Mouse (Mus musculus): Measurements from ENCODE around the gene Gm17660. TPM values are rescaled to one million over a fixed set of nuclear protein-coding genes. Genes with fewer than 3 reads are reported as not detected.

Gm17660 gene
- total RNA-seq (2014; rRNA removed) (not detected in 2 replicates), polyA plus RNA-seq (2015; fragmentation: Nextera tagmentation; extraction: Ambion mirVana) (0.52 and 1.1 TPM in 2 replicates)

- Histone ChIP-seq H3K9ac (no peak within 1 kb of the TSS; the same call in 1 of the 2 replicates), H3K4me1 (ENCODE audit: insufficient read depth) (no peaks in the 10 kb centered on the region), H3K9me3 (ENCODE audit: low read length) (no peaks in the 10 kb centered on the region), H3K36me3 (ENCODE audit: insufficient read depth) (peaks cover 5% of the 10 kb centered on the region; the same call in 1 of the 2 replicates), H3K4me3 (ENCODE audit: low read depth, low read length) (no peak within 1 kb of the TSS), H3K27me3 (ENCODE audit: insufficient read depth, low read length) (no peaks in the 10 kb centered on the region), H3K4me2 (ENCODE audit: low read depth) (no peak within 1 kb of the TSS), H3K27ac (ENCODE audit: low read depth, low read length) (no peak within 1 kb of the TSS)
- WGBS = 94% methylated on average over 7 of the region's 7 CpGs
- DNase-seq (no peak), ATAC-seq (no peak)
- TF ChIP-seq CTCF (IDR thresholded peaks at IDR 0.05; ENCODE audit: low read depth) = no peak
Observed at GRCm38 (mm10) chr5:104077508-104077907, at the start of gene Gm17660. Gene Gm17660, minus strand, starts transcription at chr5:104077608.

- WGBS = 80% methylated on average over 12 of the region's 12 CpGs
- Histone ChIP-seq H3K9me3 (ENCODE audit: low read length) (no peaks in the 10 kb centered on the region), H3K36me3 (ENCODE audit: insufficient read depth) (no peaks in the 10 kb centered on the region), H3K4me3 (ENCODE audit: low read depth, low read length) (no peak overlapping the region), H3K27me3 (ENCODE audit: insufficient read depth, low read length) (no peaks in the 10 kb centered on the region), H3K4me1 (ENCODE audit: insufficient read depth) (no peaks in the 10 kb centered on the region), H3K9ac (no peak overlapping the region), H3K4me2 (ENCODE audit: low read depth) (no peak overlapping the region), H3K27ac (ENCODE audit: low read depth, low read length) (no peak overlapping the region)
- peak; percentile 53 for DNase-seq
- no peak for TF ChIP-seq CTCF (IDR thresholded peaks at IDR 0.05; ENCODE audit: low read depth)
- ATAC-seq = peak; percentile 47
Observed at GRCm38 (mm10) chr5:104126561-104127320, 49.3 kb upstream of the Gm17660 start.

DNA sequence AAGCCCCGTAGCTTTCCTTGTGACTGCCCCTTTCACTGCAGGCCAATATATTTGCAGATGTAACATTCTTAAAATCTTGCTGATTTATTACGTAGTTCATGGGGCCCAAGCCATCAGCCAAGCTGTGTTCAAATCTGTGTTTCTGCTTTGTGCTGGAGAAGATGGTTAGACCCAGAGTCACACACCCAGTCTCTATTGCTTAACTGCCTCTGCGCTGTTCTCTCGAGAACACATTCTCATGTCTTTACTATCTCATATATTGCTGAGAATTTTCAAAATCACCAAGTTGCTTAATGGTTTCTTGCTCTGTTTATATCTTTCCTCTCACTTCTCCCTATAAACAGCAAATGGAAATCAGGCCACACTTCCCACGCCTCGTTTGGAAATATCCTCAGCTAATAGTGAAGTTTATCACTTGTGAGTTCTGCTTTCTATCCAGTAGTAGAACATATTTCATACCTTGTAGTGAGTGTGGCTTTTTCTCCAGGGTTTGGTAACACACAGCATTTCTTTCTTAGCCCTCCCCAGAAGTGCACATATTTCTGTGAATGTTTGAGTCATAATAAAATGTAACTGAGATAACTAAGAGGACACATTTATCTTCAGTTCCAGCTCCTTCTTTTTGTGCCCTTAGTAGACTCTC lies 46.7 kb upstream of the Gm17660 start:
- H3K9ac ChIP-seq = no peak overlapping the region
- no peaks in the 10 kb centered on the region for H3K27me3 ChIP-seq (ENCODE audit: insufficient read depth, low read length)
- H3K4me1 ChIP-seq (ENCODE audit: insufficient read depth) = no peaks in the 10 kb centered on the region
- no peaks in the 10 kb centered on the region for H3K9me3 ChIP-seq (ENCODE audit: low read length)
- DNase-seq (no peak), ATAC-seq (no peak)
- TF ChIP-seq CTCF (IDR thresholded peaks at IDR 0.05; ENCODE audit: low read depth) = no peak
- WGBS = 87% methylated on average over 6 of the region's 6 CpGs
- no peak overlapping the region for H3K4me3 ChIP-seq (ENCODE audit: low read depth, low read length)
- H3K27ac ChIP-seq (ENCODE audit: low read depth, low read length) = no peak overlapping the region
- H3K4me2 ChIP-seq (ENCODE audit: low read depth) = no peak overlapping the region
- H3K36me3 ChIP-seq (ENCODE audit: insufficient read depth) = no peaks in the 10 kb centered on the region

- no peak overlapping the region for H3K4me2 ChIP-seq (ENCODE audit: low read depth)
- H3K4me1 ChIP-seq (ENCODE audit: insufficient read depth) = peaks cover 15% of the 10 kb centered on the region
- no peak overlapping the region; the same call in 1 of the 2 replicates for H3K27ac ChIP-seq (ENCODE audit: low read depth, low read length)
- H3K9me3 ChIP-seq (ENCODE audit: low read length) = no peaks in the 10 kb centered on the region
- ATAC-seq (no peak), DNase-seq (peak; percentile 45)
- no peak overlapping the region for H3K9ac ChIP-seq
- WGBS = 66% methylated on average over 4 of the region's 4 CpGs
- no peaks in the 10 kb centered on the region for H3K27me3 ChIP-seq (ENCODE audit: insufficient read depth, low read length)
- no peaks in the 10 kb centered on the region for H3K36me3 ChIP-seq (ENCODE audit: insufficient read depth)
- no peak overlapping the region for H3K4me3 ChIP-seq (ENCODE audit: low read depth, low read length)
- no peak for TF ChIP-seq CTCF (IDR thresholded peaks at IDR 0.05; ENCODE audit: low read depth)
Observed at GRCm38 (mm10) chr5:104115890-104116289, 38.5 kb upstream of the Gm17660 start.

DNA sequence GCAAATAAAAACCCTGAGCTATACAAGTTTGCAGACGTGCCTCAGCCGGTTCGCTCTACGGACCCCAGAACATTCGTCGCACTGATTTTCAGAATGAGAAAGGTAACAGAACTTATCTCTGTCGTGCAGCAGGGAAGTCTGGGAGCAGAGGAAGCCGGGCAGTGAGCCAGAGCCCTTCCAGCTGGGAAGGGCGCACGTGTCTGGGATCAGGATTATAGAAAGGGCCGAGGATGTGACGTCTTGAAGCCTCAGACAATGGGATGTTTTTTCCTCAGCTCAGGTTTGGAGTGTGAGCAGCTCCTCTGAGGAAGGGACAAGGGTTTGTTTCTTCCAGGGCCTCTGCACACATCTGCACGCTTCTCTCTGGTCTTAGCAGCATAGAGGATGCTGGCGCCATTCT lies 37.7 kb upstream of the Gm17660 start:
- no peaks in the 10 kb centered on the region for H3K36me3 ChIP-seq (ENCODE audit: insufficient read depth)
- no peak overlapping the region for H3K4me3 ChIP-seq (ENCODE audit: low read depth, low read length)
- no peak for TF ChIP-seq CTCF (IDR thresholded peaks at IDR 0.05; ENCODE audit: low read depth)
- no peak overlapping the region for H3K9ac ChIP-seq
- peak overlapping the region; percentile 50; the same call in 1 of the 2 replicates for H3K27ac ChIP-seq (ENCODE audit: low read depth, low read length)
- H3K9me3 ChIP-seq (ENCODE audit: low read length) = no peaks in the 10 kb centered on the region
- H3K4me2 ChIP-seq (ENCODE audit: low read depth) = no peak overlapping the region
- no peak for ATAC-seq
- WGBS = 45% methylated on average over 14 of the region's 14 CpGs
- peaks cover 23% of the 10 kb centered on the region for H3K4me1 ChIP-seq (ENCODE audit: insufficient read depth)
- H3K27me3 ChIP-seq (ENCODE audit: insufficient read depth, low read length) = no peaks in the 10 kb centered on the region
- DNase-seq = peak; percentile 59

GRCm38 (mm10) chr5:104113491-104114172 lies 36.2 kb upstream of the Gm17660 start, which contains the start of gene Sparcl1:
Gene Sparcl1, minus strand, starts transcription at chr5:104113733.
- no peak for TF ChIP-seq CTCF (IDR thresholded peaks at IDR 0.05; ENCODE audit: low read depth)
- Histone ChIP-seq H3K4me2 (ENCODE audit: low read depth) (peak within 1 kb of the TSS; percentile 43), H3K4me1 (ENCODE audit: insufficient read depth) (peaks cover 35% of the 10 kb centered on the region), H3K36me3 (ENCODE audit: insufficient read depth) (no peaks in the 10 kb centered on the region), H3K27me3 (ENCODE audit: insufficient read depth, low read length) (no peaks in the 10 kb centered on the region), H3K27ac (ENCODE audit: low read depth, low read length) (peak within 1 kb of the TSS; percentile 75), H3K4me3 (ENCODE audit: low read depth, low read length) (peak within 1 kb of the TSS; percentile 32), H3K9me3 (ENCODE audit: low read length) (no peaks in the 10 kb centered on the region), H3K9ac (peak within 1 kb of the TSS; percentile 40)
- peak; percentile 81 for ATAC-seq
- DNase-seq = peak; percentile 80
- 15% methylated on average over 15 of the region's 15 CpGs for WGBS

Measured in forebrain, postnatal 0 days (tissue).